Mouse (Mus musculus) liver, embryonic 16.5 days (tissue): ENCODE data around the gene Map3k20. TPM values are rescaled to one million over a fixed set of nuclear protein-coding genes. Genes with fewer than 3 reads are reported as not detected.
A peak's percentile ranks its signal among the peaks of the same experiment; 100 is the strongest.

ENCODE experiments used
- ATAC-seq: fragments of 200-750 bp; cut with Nextera tagmentation; 2 replicates; pipeline ENCODE4 v1.8.0; 2017; ENCODE audit warnings: low read depth, mild to moderate bottlenecking, moderate number of reproducible peaks, moderate library complexity
- H3K27ac ChIP-seq: fragments of 300-500 bp; sonication (generic); 2 replicates; pipeline ENCODE4 v1.5.1; 2014; ENCODE audit warnings: mild to moderate bottlenecking, low read length
- H3K27me3 ChIP-seq: fragments of 300-500 bp; sonication (generic); 2 replicates; pipeline ENCODE4 v1.6.1; 2014; ENCODE audit warnings: low read depth, low read length, mixed read lengths; ENCODE audit not compliant: control insufficient read depth, insufficient read depth
- H3K36me3 ChIP-seq: fragments of 300-500 bp; sonication (generic); 2 replicates; pipeline ENCODE4 v1.6.1; 2014; ENCODE audit warnings: mild to moderate bottlenecking; ENCODE audit not compliant: control insufficient read depth, insufficient read depth
- H3K4me1 ChIP-seq: fragments of 300-500 bp; sonication (generic); 2 replicates; pipeline ENCODE4 v1.6.1; 2014; ENCODE audit warnings: low read depth, low read length, mixed read lengths; ENCODE audit not compliant: control insufficient read depth
- H3K4me2 ChIP-seq: fragments of 300-500 bp; sonication (generic); 2 replicates; pipeline ENCODE4 v1.6.1; 2014; ENCODE audit warnings: low read depth, low read length, mixed read lengths
- H3K4me3 ChIP-seq: fragments of 300-500 bp; sonication (generic); 2 replicates; pipeline ENCODE4 v1.5.1; 2014; ENCODE audit warnings: low read depth, mild to moderate bottlenecking, low read length
- H3K9ac ChIP-seq: fragments of 300-500 bp; sonication (generic); 2 replicates; pipeline ENCODE4 v1.6.1; 2014; ENCODE audit warnings: low read depth, low read length
- H3K9me3 ChIP-seq: fragments of 300-500 bp; sonication (generic); replicated peaks from 2 replicates; pipeline ENCODE4 v1.6.1; 2016; ENCODE audit warnings: low read length; ENCODE audit not compliant: control insufficient read depth
- WGBS: fragments of 180-500 bp; shearing (Covaris S2); extraction: QIAGEN DNeasy Blood & Tissue Kit; methylation state at CpG from one replicate; pipeline ENCODE4 v1.1.7; 2014; ENCODE audit not compliant: insufficient replicate concordance; 5-methylcytosine and 5-hydroxymethylcytosine counted together
- polyA plus RNA-seq: library from polyadenylated mRNA; unstranded; fragments of >200 nt; fragmentation: Nextera tagmentation; extraction: Ambion mirVana; gene quantifications from 2 replicates; pipeline ENCODE4 v1.2.1, GENCODE M21; 2015

Gene Map3k20
- polyA plus RNA-seq, 1 experiment from 2014 or later: 7.3 TPM

DNA sequence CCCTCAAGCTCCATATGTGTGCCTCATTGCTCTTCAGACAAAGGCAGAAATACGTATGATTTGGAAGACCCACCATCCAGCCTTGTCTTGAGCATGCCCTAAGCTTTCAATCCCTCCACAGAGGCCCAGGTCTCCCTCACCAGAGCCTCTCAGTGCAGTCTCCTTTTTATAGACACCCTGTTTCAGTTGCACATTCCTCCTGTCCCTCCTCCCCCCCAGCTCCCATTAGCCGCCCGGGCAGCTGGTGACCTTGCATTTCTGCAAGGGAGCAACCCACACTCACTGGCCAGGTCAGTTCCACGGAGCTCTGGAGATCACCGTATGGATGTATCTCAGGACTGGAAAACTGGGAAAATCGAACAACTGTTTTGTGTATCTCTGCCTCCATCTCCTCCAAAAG is 105.0 kb downstream of the Map3k20 start:
- H3K27ac ChIP-seq: no peak overlapping the region
- no peak overlapping the region for H3K4me2 ChIP-seq
- H3K27me3 ChIP-seq: no peaks in the 10 kb centered on the region
- H3K9ac ChIP-seq: no peak overlapping the region
- H3K9me3 ChIP-seq: no peaks in the 10 kb centered on the region
- H3K4me1 ChIP-seq: no peaks in the 10 kb centered on the region
- WGBS: 71% methylated on average over 6 of the region's 6 CpGs
- H3K36me3 ChIP-seq: no peaks in the 10 kb centered on the region; the same call in 1 of the 2 replicates
- no peak overlapping the region for H3K4me3 ChIP-seq
- no peak for ATAC-seq

DNA sequence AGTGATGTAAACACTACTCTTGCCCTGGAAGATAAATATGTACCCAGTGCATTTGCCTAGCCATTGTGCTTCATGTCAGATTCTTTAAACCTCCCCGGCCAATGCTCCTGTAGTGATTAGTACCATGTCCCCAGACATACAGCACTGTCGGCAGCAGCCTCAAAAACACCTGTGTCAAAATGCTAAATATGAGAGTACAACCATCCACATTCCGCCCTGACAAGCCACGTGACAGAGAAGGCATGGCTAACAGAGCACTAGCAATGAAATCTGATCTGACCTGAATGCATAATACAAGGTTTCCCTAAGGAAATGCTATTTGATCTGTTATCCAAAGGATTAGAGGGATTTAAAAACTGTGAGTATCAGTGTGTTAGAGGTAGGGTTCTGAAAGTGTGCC is 105.6 kb downstream of the Map3k20 start:
- Histone ChIP-seq H3K36me3 (no peaks in the 10 kb centered on the region; the same call in 1 of the 2 replicates), H3K4me2 (no peak overlapping the region), H3K9me3 (no peaks in the 10 kb centered on the region), H3K9ac (no peak overlapping the region), H3K27ac (no peak overlapping the region), H3K4me1 (no peaks in the 10 kb centered on the region), H3K4me3 (no peak overlapping the region), H3K27me3 (no peaks in the 10 kb centered on the region)
- no peak for ATAC-seq
- WGBS: 77% methylated on average over 4 of the region's 4 CpGs

DNA sequence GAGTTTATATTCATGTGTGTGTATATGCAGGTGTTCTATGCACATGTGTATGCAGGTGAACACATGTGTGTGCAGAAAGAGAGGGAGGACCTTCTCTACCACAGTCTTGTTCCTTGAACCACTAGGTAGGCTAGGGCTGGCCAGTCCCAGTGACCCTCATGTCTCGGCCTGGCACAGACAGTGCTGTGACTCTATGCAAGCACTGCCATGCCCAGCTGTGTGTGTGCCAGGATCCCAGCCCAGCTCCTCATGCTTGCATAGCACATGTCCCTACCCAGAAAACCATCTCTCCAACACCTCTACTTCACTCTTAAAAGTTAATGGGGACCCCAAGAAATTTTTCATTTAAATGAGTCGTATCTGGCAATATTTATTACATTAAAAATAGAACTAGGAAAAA is 106.3 kb downstream of the Map3k20 start:
- no peak for ATAC-seq
- H3K9me3 ChIP-seq: no peaks in the 10 kb centered on the region
- WGBS: 69% methylated on average over 2 of the region's 2 CpGs
- no peak overlapping the region for H3K4me3 ChIP-seq
- H3K27ac ChIP-seq: no peak overlapping the region
- H3K4me2 ChIP-seq: no peak overlapping the region
- H3K36me3 ChIP-seq: no peaks in the 10 kb centered on the region
- no peaks in the 10 kb centered on the region for H3K27me3 ChIP-seq
- no peak overlapping the region for H3K9ac ChIP-seq
- no peaks in the 10 kb centered on the region for H3K4me1 ChIP-seq

DNA sequence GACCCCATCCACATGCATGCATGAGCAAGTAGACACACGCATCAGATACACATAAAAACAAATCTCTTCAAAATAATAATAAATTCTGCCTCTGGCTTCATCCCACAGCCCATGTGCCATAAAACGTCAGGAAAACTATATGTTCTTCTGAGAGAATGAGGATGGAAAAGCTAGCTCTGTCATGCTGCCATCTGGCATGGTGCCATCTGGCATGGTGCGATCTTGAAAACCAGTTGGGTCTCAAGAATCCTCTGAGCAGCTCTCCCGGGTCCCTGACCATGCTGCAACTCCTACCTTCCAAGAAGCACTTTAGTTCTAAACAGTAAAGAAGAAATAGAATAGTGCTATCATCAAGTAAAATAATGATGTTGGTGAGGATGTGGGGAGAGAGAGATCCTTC is 106.9 kb downstream of the Map3k20 start:
- Histone ChIP-seq H3K27ac (no peak overlapping the region), H3K27me3 (no peaks in the 10 kb centered on the region), H3K4me1 (no peaks in the 10 kb centered on the region), H3K9me3 (no peaks in the 10 kb centered on the region), H3K4me3 (no peak overlapping the region), H3K36me3 (no peaks in the 10 kb centered on the region), H3K4me2 (no peak overlapping the region), H3K9ac (no peak overlapping the region)
- WGBS: 74% methylated on average over 4 of the region's 4 CpGs
- no peak for ATAC-seq

DNA sequence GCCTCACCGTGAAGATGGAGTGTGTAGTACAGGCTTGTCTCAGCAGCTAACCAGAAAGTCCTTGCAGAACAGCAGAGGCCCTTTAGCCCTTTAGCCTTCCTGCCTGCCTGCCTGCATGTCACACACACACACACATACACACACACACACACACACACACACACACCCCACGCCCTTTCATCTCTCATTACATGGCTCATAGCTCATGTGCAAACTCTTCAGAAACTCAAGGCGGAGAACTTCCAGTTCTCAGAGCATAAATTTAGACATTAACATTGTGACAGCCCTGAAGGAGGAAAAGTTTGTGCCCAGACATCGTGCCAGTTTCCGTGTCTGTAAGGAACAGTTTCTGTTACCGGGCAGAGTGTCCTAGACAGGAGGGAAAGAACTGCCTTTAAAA is 111.5 kb downstream of the Map3k20 start:
- H3K4me1 ChIP-seq: peaks cover 5% of the 10 kb centered on the region; the same call in 1 of the 2 replicates
- no peak overlapping the region for H3K4me3 ChIP-seq
- H3K9ac ChIP-seq: no peak overlapping the region
- H3K27ac ChIP-seq: no peak overlapping the region
- WGBS: 81% methylated on average over 6 of the region's 6 CpGs
- no peak overlapping the region for H3K4me2 ChIP-seq
- H3K9me3 ChIP-seq: no peaks in the 10 kb centered on the region
- no peak for ATAC-seq
- H3K36me3 ChIP-seq: no peaks in the 10 kb centered on the region
- no peaks in the 10 kb centered on the region for H3K27me3 ChIP-seq

DNA sequence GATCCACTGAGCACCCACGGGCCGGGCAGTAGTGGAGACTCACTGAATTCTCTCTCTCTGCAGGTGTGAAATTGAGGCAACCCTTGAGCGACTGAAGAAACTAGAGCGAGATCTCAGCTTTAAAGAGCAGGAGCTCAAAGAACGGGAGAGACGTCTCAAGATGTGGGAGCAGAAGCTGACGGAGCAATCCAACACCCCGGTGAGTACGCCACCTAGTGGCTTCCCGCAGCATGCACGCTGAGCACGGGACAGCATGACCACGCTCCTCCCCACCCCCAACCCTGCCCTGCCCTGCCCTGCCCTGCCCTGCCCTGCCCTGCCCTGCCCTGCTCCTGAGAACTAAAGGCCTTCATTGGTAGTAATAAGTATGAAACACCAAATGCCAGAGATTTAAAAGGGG is 112.8 kb downstream of the Map3k20 start:
- 20% methylated on average over 13 of the region's 13 CpGs for WGBS
- Histone ChIP-seq H3K4me3 (no peak overlapping the region), H3K9me3 (no peaks in the 10 kb centered on the region), H3K36me3 (no peaks in the 10 kb centered on the region), H3K4me2 (peak overlapping the region; percentile 25; the same call in 1 of the 2 replicates), H3K9ac (no peak overlapping the region), H3K27me3 (no peaks in the 10 kb centered on the region), H3K4me1 (peaks cover 5% of the 10 kb centered on the region; the same call in 1 of the 2 replicates), H3K27ac (no peak overlapping the region)
- peak; percentile 80 for ATAC-seq

DNA sequence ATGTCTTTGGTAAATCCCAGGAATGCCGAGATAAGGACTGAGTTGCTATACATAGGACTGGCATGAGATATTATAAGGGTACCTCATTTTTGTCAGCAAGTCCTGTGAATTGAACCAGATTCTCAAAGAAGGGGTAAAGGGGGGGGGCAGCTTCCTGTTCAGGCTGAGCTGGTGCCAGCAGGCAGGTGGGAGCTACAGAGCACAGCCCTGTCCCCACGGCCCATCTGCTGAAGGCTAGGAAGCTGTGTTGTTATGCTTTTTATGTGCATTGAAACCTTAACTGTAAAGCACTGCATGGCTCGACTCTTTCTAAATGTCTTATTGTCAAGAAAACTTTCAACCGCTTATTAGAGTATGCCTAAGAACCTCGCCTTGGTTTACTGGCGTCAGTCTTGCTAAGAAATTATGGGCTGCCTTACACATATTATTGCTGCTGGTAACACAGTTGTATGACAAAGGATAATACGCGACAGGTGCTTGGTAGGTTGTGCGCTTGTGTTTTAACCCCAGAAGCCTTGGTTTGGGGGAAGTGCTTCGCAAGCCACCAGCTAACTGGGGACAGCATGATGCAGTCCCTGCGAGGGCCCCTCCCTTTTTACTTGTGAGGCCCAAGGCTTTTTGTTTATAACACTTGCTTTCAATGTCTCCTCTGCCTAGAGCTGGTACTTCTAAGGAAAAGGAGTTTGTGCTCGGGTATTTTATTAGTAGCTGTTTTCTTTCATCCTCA is 114.2 kb downstream of the Map3k20 start:
- H3K27ac ChIP-seq: peak overlapping the region; percentile 22; the same call in 1 of the 2 replicates
- 76% methylated on average over 12 of the region's 12 CpGs for WGBS
- no peaks in the 10 kb centered on the region for H3K27me3 ChIP-seq
- H3K36me3 ChIP-seq: no peaks in the 10 kb centered on the region
- H3K4me1 ChIP-seq: peaks cover 5% of the 10 kb centered on the region; the same call in 1 of the 2 replicates
- H3K4me2 ChIP-seq: no peak overlapping the region
- no peak overlapping the region for H3K9ac ChIP-seq
- ATAC-seq: no peak
- no peak overlapping the region for H3K4me3 ChIP-seq
- H3K9me3 ChIP-seq: no peaks in the 10 kb centered on the region

DNA sequence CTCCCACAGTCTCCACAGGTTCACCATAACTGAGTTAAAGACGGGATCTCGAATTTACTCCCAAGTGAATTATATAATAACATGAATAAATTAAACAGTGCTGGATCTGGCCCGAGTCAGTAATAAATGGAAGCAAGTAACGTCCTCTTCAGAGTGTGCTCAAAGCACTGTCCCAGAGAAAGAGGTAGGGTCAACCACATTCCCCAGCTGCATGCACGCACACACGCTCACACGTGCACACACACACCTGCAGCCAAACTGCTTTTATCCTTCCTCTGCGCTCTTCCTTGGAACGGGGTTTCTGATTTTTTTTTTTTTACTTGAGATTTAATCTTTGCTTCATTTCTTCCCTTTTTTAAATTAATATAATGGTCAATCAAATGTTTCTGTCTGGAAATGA is 115.9 kb downstream of the Map3k20 start:
- Histone ChIP-seq H3K9me3 (no peaks in the 10 kb centered on the region), H3K9ac (no peak overlapping the region), H3K27me3 (no peaks in the 10 kb centered on the region), H3K4me1 (peaks cover 5% of the 10 kb centered on the region; the same call in 1 of the 2 replicates), H3K4me2 (no peak overlapping the region), H3K36me3 (no peaks in the 10 kb centered on the region), H3K4me3 (no peak overlapping the region), H3K27ac (no peak overlapping the region)
- ATAC-seq: no peak
- WGBS: 84% methylated on average over 9 of the region's 9 CpGs

DNA sequence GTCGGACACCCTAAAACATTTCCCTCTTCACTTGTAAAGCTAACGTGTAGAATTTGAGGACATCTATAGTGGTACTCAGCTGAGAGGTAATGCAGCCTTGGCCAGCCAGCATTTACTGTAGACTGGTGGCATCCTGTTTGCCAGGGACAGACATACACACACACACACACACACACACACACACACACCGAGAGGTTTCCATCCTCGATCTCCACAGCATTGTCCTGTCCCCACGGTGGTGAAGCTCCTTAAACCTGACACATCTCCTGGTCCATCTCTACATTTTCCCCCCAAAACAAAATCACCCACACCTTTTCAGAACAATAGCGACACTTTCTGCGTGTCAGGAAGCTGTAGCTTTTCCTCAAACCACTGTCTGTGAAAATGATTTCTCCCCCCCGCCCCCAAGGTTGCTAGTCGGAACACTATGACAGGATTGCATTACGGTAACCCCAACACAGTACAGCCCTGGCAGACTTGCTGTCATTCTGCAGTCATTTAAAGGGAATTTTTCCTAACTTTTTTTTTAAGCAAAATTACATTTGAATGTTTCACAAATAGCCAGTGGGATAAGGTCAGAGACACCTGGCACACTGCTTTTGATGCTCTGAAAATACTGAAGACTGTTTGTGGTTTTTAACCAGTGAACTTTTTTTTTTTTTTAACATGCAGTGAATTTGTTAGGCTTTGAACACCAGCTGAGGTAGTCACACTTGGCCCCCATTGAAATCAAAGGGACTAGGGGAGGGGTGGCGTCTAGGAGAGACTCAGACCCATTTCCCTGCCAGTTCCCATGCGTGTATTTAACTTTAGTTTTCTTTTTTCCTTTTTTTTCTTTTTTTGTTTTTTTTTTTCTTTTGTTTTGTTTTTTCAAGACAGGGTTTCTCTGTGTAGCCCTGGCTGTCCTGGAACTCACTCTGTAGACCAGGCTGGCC is 120.5 kb downstream of the Map3k20 start:
- Histone ChIP-seq H3K9ac (no peak overlapping the region), H3K27me3 (no peaks in the 10 kb centered on the region), H3K9me3 (no peaks in the 10 kb centered on the region), H3K4me1 (no peaks in the 10 kb centered on the region), H3K36me3 (no peaks in the 10 kb centered on the region; the same call in 1 of the 2 replicates), H3K4me2 (no peak overlapping the region), H3K27ac (no peak overlapping the region), H3K4me3 (no peak overlapping the region)
- WGBS: 65% methylated on average over 12 of the region's 12 CpGs
- no peak for ATAC-seq
